Mouse (Mus musculus) G1E (cell line): ENCODE measurements around the gene Olfr789.

Source experiments
- CTCF ChIP-seq: IDR thresholded peaks from 2 replicates; pipeline ENCODE4 v1.5.1; 2012; ENCODE audit warnings: low read depth, low read length, inconsistent platforms, mixed read lengths
- GATA1 ChIP-seq: IDR thresholded peaks from 2 replicates; pipeline ENCODE4 v1.6.1; 2012; ENCODE audit warnings: borderline replicate concordance, low read length, inconsistent platforms, mixed read lengths
- GATA2 ChIP-seq: IDR thresholded peaks from 2 replicates; pipeline ENCODE4 v1.6.1; 2012; ENCODE audit warnings: low read depth, low read length, inconsistent platforms, borderline replicate concordance
- POLR2AphosphoS5 ChIP-seq: IDR thresholded peaks from 2 replicates; pipeline ENCODE4 v1.6.1; 2012; ENCODE audit warnings: low read depth, low read length, inconsistent platforms; ENCODE audit not compliant: insufficient replicate concordance
- TAL1 ChIP-seq: conservative IDR thresholded peaks from 2 replicates; pipeline ENCODE4 v1.6.1; 2012; ENCODE audit warnings: low read depth, low read length, inconsistent platforms, mixed read lengths

- no peak for TF ChIP-seq CTCF
- no peak for TF ChIP-seq POLR2AphosphoS5
- no peak for TF ChIP-seq GATA1
- TF ChIP-seq TAL1, result no peak
- no peak for TF ChIP-seq GATA2
Measured at GRCm38 (mm10) chr10:129538862-129539261, 54.3 kb downstream of the Olfr789 start, which contains the start of gene Olfr792.
